Mouse (Mus musculus) forebrain, embryonic 11.5 days (tissue): ENCODE measurements around the gene Lgals4. TPM values are rescaled to one million over a fixed set of nuclear protein-coding genes. Genes with fewer than 3 reads are reported as not detected.

Experiments used
- ATAC-seq: fragments of 200-750 bp; cut with Nextera tagmentation; replicated peaks from 2 replicates; pipeline ENCODE4 v1.8.0; 2017; ENCODE audit warnings: moderate TSS enrichment; ENCODE audit not compliant: low FRiP score
- DNase-seq: peaks from one replicate; pipeline ENCODE4 v3.0.0-alpha.2; 2017; ENCODE audit warnings: low spot score
- H3K27ac ChIP-seq: fragments of 300-500 bp; sonication (generic); 2 replicates; pipeline ENCODE4 v1.5.1; 2014; ENCODE audit warnings: low read depth, low read length
- H3K27me3 ChIP-seq: fragments of 300-500 bp; sonication (generic); 2 replicates; pipeline ENCODE4 v1.6.1; 2014; ENCODE audit warnings: mild to moderate bottlenecking, low read length, mixed read lengths; ENCODE audit not compliant: control insufficient read depth, insufficient read depth
- H3K36me3 ChIP-seq: fragments of 300-500 bp; sonication (generic); 2 replicates; pipeline ENCODE4 v1.6.1; 2014; ENCODE audit warnings: mild to moderate bottlenecking, low read length, moderate library complexity, mixed read lengths; ENCODE audit not compliant: control insufficient read depth, insufficient read depth
- H3K4me1 ChIP-seq: fragments of 300-500 bp; sonication (generic); replicated peaks from 2 replicates; pipeline ENCODE4 v1.6.1; 2014; ENCODE audit warnings: low read length, mixed read lengths; ENCODE audit not compliant: control insufficient read depth, insufficient read depth
- H3K4me2 ChIP-seq: fragments of 300-500 bp; sonication (generic); 2 replicates; pipeline ENCODE4 v1.6.1; 2014; ENCODE audit warnings: low read depth, mild to moderate bottlenecking, low read length, moderate library complexity, mixed read lengths; ENCODE audit not compliant: severe bottlenecking
- H3K4me3 ChIP-seq: fragments of 300-500 bp; sonication (generic); 2 replicates; pipeline ENCODE4 v1.5.1; 2014; ENCODE audit warnings: low read depth, low read length
- H3K9ac ChIP-seq: fragments of 300-500 bp; sonication (generic); 2 replicates; pipeline ENCODE4 v1.6.1; 2014; ENCODE audit warnings: low read length
- H3K9me3 ChIP-seq: fragments of 300-500 bp; sonication (generic); 2 replicates; pipeline ENCODE4 v1.6.1; 2016; ENCODE audit warnings: low read length, mixed read lengths; ENCODE audit not compliant: control insufficient read depth
- WGBS: fragments of 180-500 bp; shearing (Covaris S2); extraction: QIAGEN DNeasy Blood & Tissue Kit; methylation state at CpG from one replicate; pipeline ENCODE4 v1.1.7; 2014; 5-methylcytosine and 5-hydroxymethylcytosine counted together
- polyA plus RNA-seq: library from polyadenylated mRNA; unstranded; fragments of >200 nt; fragmentation: Nextera tagmentation; extraction: Ambion mirVana; gene quantifications from 2 replicates; pipeline ENCODE4 v1.2.1, GENCODE M21; 2014

The Lgals4 gene
- polyA plus RNA-seq, 1 experiment from 2014 or later = 1.7 TPM

- ATAC-seq = no peak
- Histone ChIP-seq H3K36me3 (peaks cover 76% of the 10 kb centered on the region), H3K4me3 (no peak overlapping the region), H3K9ac (no peak overlapping the region), H3K9me3 (no peaks in the 10 kb centered on the region), H3K4me1 (peaks cover 25% of the 10 kb centered on the region), H3K4me2 (no peak overlapping the region), H3K27ac (no peak overlapping the region), H3K27me3 (no peaks in the 10 kb centered on the region)
- WGBS = 80% methylated on average over 6 of the region's 6 CpGs
- no peak for DNase-seq
Measured at GRCm38 (mm10) chr7:28817524-28817923, 16.1 kb upstream of the Lgals4 start.

GRCm38 (mm10) chr7:28817957-28818356 lies 15.7 kb upstream of the Lgals4 start:
- DNase-seq (no peak), ATAC-seq (no peak)
- no peak overlapping the region for H3K4me2 ChIP-seq
- no peak overlapping the region for H3K4me3 ChIP-seq
- peaks cover 76% of the 10 kb centered on the region for H3K36me3 ChIP-seq
- peaks cover 22% of the 10 kb centered on the region for H3K4me1 ChIP-seq
- H3K27me3 ChIP-seq = no peaks in the 10 kb centered on the region
- H3K9me3 ChIP-seq = no peaks in the 10 kb centered on the region
- WGBS = 84% methylated on average over 4 of the region's 4 CpGs
- no peak overlapping the region for H3K27ac ChIP-seq
- H3K9ac ChIP-seq = no peak overlapping the region

GRCm38 (mm10) chr7:28818436-28818835 lies 15.2 kb upstream of the Lgals4 start:
- peaks cover 22% of the 10 kb centered on the region for H3K4me1 ChIP-seq
- no peak overlapping the region for H3K9ac ChIP-seq
- WGBS = 90% methylated on average over 18 of the region's 18 CpGs
- peaks cover 73% of the 10 kb centered on the region for H3K36me3 ChIP-seq
- H3K9me3 ChIP-seq = no peaks in the 10 kb centered on the region
- ATAC-seq (no peak), DNase-seq (no peak)
- no peaks in the 10 kb centered on the region for H3K27me3 ChIP-seq
- H3K4me3 ChIP-seq = no peak overlapping the region
- H3K27ac ChIP-seq = no peak overlapping the region
- no peak overlapping the region for H3K4me2 ChIP-seq

DNA sequence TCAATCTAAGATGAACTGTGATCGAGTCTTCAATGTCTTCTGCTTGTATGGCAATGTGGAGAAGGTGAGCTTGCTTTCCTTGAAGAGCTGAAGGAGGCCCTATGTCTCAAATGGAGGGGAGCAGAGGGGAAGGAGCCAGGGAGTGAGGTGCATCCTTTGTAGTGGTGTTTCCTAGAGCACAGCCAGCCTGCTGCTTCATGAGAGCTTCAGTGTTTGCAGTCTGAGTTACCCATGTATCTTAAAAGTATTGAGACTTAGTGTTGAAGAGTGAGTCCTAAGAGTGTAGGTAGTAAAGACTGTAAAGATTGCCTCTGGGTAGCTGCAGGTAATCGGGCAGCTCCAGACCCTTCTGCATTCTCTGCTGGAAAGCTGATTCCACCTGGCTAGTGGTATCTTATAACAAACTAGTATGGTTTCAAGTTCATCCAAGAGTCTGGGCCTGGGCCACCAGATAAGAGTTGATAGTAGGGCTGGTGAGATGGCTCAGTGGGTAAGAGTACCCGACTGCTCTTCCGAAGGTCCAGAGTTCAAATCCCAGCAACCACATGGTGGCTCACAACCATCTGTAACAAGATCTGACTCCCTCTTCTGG lies 14.7 kb upstream of the Lgals4 start:
- WGBS = 85% methylated on average over 4 of the region's 4 CpGs
- no peak for DNase-seq
- H3K27ac ChIP-seq = no peak overlapping the region

GRCm38 (mm10) chr7:28819571-28819970 lies 14.1 kb upstream of the Lgals4 start:
- no peaks in the 10 kb centered on the region for H3K9me3 ChIP-seq
- H3K27ac ChIP-seq = peak overlapping the region; percentile 50; the same call in 1 of the 2 replicates
- no peak overlapping the region for H3K4me2 ChIP-seq
- DNase-seq = no peak
- no peaks in the 10 kb centered on the region for H3K27me3 ChIP-seq
- H3K36me3 ChIP-seq = peaks cover 63% of the 10 kb centered on the region
- no peak overlapping the region for H3K9ac ChIP-seq
- H3K4me3 ChIP-seq = no peak overlapping the region
- peaks cover 19% of the 10 kb centered on the region for H3K4me1 ChIP-seq
- WGBS = 91% methylated on average over 4 of the region's 4 CpGs
- ATAC-seq = no peak

More for the DNA sequence above, 14.7 kb upstream of the Lgals4 start:
- Histone ChIP-seq H3K36me3 (peaks cover 68% of the 10 kb centered on the region), H3K4me3 (no peak overlapping the region), H3K4me1 (peaks cover 20% of the 10 kb centered on the region), H3K4me2 (no peak overlapping the region), H3K27me3 (no peaks in the 10 kb centered on the region), H3K9me3 (no peaks in the 10 kb centered on the region), H3K9ac (no peak overlapping the region)
- ATAC-seq = no peak

DNA sequence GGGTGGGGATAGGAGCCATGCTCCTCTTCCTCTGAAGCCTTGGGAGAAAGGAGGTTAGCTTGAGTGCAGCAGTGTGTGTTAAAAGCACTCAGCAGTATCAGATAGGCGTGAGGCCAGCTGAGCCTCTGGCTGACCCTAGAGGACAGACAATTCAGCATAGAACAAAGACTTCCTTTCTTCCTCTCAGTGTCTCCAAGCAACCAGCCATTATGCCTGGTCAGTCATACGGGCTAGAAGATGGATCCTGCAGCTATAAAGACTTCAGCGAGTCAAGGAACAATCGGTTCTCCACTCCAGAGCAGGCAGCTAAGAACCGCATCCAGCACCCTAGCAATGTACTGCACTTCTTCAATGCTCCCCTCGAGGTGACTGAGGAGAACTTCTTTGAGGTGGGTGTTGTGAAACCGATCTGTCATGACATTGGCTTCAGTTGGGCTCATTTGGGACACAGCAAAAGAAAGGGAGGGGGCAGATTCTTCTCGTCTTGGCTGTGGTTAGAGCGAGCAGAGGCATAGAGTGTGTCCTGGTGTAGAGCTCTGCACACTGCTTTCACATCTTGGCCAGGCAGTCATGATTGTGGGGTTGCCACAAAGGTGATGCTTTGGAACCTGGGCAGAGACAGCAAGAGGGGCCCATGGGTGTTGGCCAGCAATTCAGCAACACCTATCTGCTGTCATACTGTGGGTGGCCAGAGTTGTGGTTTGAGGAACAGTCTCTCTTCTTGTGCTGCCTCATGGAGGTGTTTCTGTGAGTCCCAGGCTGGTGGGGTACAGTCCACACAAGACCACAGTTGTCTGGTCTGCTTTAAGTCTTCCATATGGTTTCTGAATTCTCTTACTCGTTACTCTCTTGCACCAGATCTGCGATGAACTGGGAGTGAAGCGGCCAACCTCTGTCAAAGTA lies 13.0 kb upstream of the Lgals4 start:
- Histone ChIP-seq H3K27ac (peak overlapping the region; percentile 51; the same call in 1 of the 2 replicates), H3K9me3 (no peaks in the 10 kb centered on the region), H3K4me2 (no peak overlapping the region), H3K4me1 (peaks cover 15% of the 10 kb centered on the region; the same call in 1 of the 2 replicates), H3K27me3 (no peaks in the 10 kb centered on the region), H3K36me3 (peaks cover 53% of the 10 kb centered on the region), H3K9ac (no peak overlapping the region), H3K4me3 (no peak overlapping the region)
- 54% methylated on average over 12 of the region's 12 CpGs for WGBS
- 0 out of 2 replicates have a peak, but pooled peaks have one; percentile 28 for ATAC-seq
- DNase-seq = no peak

DNA sequence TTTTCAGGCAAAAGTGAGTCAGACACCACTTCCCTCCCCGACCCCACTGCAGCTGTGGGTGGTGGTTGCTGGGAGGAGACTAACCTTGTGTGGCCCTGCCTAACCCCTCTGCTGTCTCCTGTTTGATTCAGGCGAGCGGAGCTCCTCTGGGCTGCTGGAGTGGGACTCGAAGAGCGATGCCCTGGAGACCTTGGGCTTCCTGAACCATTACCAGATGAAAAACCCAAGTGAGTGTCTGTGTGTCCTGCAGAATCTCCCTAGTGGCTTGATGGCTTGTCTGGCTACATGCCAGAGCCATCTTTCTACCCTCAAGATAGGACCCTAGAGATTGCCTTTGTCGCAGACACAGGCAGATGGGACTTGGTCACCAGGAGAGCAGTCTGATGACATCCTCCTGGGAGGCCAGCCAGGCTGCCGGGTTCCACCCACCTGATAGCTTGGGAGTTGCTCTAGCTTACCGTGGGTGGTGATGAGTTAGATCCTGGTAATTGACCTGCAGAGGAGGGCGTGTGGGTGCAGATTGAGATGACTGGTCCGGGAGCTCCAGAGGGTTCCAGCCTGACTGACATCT lies 12.3 kb upstream of the Lgals4 start:
- peaks cover 16% of the 10 kb centered on the region; the same call in 1 of the 2 replicates for H3K4me1 ChIP-seq
- WGBS = 85% methylated on average over 10 of the region's 10 CpGs
- no peak for ATAC-seq
- no peaks in the 10 kb centered on the region for H3K27me3 ChIP-seq
- no peaks in the 10 kb centered on the region for H3K9me3 ChIP-seq
- H3K27ac ChIP-seq = no peak overlapping the region
- peaks cover 46% of the 10 kb centered on the region for H3K36me3 ChIP-seq
- DNase-seq = no peak
- H3K4me3 ChIP-seq = no peak overlapping the region
- no peak overlapping the region for H3K9ac ChIP-seq
- H3K4me2 ChIP-seq = no peak overlapping the region

DNA sequence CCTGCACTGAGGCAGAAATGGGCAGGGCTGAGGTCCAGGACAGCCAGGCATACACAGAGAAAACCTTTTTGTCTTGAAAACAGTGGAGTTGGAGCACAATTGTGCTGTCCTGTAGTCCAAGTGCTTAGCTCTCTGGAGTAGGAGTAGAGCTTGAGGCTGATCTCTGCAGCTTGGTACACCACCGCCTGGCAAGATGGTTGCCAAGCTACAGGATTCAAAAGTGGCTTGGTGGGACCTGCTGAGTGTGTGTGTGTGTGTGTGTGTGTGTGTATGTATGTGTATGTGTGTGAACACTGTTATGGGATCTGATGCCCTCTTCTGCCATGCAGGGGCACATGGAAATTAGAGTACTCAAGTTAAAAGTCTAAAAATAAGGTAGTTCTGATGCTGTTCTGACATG lies 11.1 kb upstream of the Lgals4 start:
- Histone ChIP-seq H3K4me1 (peaks cover 16% of the 10 kb centered on the region; the same call in 1 of the 2 replicates), H3K27me3 (no peaks in the 10 kb centered on the region), H3K27ac (no peak overlapping the region), H3K36me3 (peaks cover 36% of the 10 kb centered on the region), H3K4me2 (no peak overlapping the region), H3K9ac (no peak overlapping the region), H3K9me3 (no peaks in the 10 kb centered on the region), H3K4me3 (no peak overlapping the region)
- whole genome bisulfite sequencing = 81% methylated on average over 1 of the region's 1 CpGs
- no peak for DNase-seq
- no peak for ATAC-seq
